Mouse (Mus musculus): ENCODE measurements around the gene Atg4b. TPM values are rescaled to one million over a fixed set of nuclear protein-coding genes. Genes with fewer than 3 reads are reported as not detected.

Gene Atg4b
- total RNA-seq, 2 experiments from 2014 or later = 79.7 to 89.7 TPM

GRCm38 (mm10) chr1:93731880-93732281 lies 19.4 kb upstream of the Atg4b start:
- peak overlapping the region; percentile 24; the same call in 1 of the 2 replicates for H3K27ac ChIP-seq
- intact Hi-C loops (cut with DNase I) = no loop called here
- no peak for TF ChIP-seq CTCF (IDR thresholded peaks at IDR 0.05)
- H3K4me3 ChIP-seq = peak overlapping the region; percentile 24; the same call in 1 of the 2 replicates
- no peak for DNase-seq (ENCODE audit: extremely low spot score in 1 of 2, low spot score in 2 of 2)

- TF ChIP-seq CTCF (IDR thresholded peaks at IDR 0.05) = no peak
- Histone ChIP-seq H3K4me3 (no peak overlapping the region), H3K27ac (no peak overlapping the region)
- DNase-seq (ENCODE audit: extremely low spot score in 1 of 2, low spot score in 2 of 2) = no peak
- intact Hi-C loops (cut with DNase I) = no loop called here
Measured at GRCm38 (mm10) chr1:93735859-93736258, 15.4 kb upstream of the Atg4b start.

GRCm38 (mm10) chr1:93737711-93738110 lies 13.6 kb upstream of the Atg4b start:
- H3K4me3 ChIP-seq = no peak overlapping the region
- no peak for DNase-seq (ENCODE audit: extremely low spot score in 1 of 2, low spot score in 2 of 2)
- no peak for TF ChIP-seq CTCF (IDR thresholded peaks at IDR 0.05)
- intact Hi-C loops (cut with DNase I) = no loop called here
- no peak overlapping the region for H3K27ac ChIP-seq

GRCm38 (mm10) chr1:93740671-93741070 lies 10.6 kb upstream of the Atg4b start:
- Histone ChIP-seq H3K4me3 (no peak overlapping the region), H3K27ac (no peak overlapping the region)
- intact Hi-C loops (cut with DNase I) = no loop called here
- DNase-seq (ENCODE audit: extremely low spot score in 1 of 2, low spot score in 2 of 2) = no peak
- TF ChIP-seq CTCF (IDR thresholded peaks at IDR 0.05) = no peak

GRCm38 (mm10) chr1:93741987-93742386 lies 9.3 kb upstream of the Atg4b start:
- no peak for DNase-seq (ENCODE audit: extremely low spot score in 1 of 2, low spot score in 2 of 2)
- TF ChIP-seq CTCF (IDR thresholded peaks at IDR 0.05) = no peak
- H3K4me3 ChIP-seq = no peak overlapping the region
- no peak overlapping the region for H3K27ac ChIP-seq
- intact Hi-C loops (cut with DNase I) = no loop called here

GRCm38 (mm10) chr1:93742910-93743309 lies 8.4 kb upstream of the Atg4b start:
- peak; percentile 25 for TF ChIP-seq CTCF (IDR thresholded peaks at IDR 0.05)
- Histone ChIP-seq H3K4me3 (no peak overlapping the region), H3K27ac (no peak overlapping the region)
- intact Hi-C loops (cut with DNase I) = no loop called here
- DNase-seq (ENCODE audit: extremely low spot score in 1 of 2, low spot score in 2 of 2) = no peak

- intact Hi-C loops (cut with DNase I) = no loop called here
- no peak for DNase-seq (ENCODE audit: extremely low spot score in 1 of 2, low spot score in 2 of 2)
- no peak overlapping the region for H3K27ac ChIP-seq
- TF ChIP-seq CTCF (IDR thresholded peaks at IDR 0.05) = no peak
- H3K4me3 ChIP-seq = no peak overlapping the region
Measured at GRCm38 (mm10) chr1:93746179-93746578, 5.1 kb upstream of the Atg4b start.

- DNase-seq (ENCODE audit: extremely low spot score in 1 of 2, low spot score in 2 of 2) = no peak
- Histone ChIP-seq H3K27ac (no peak overlapping the region), H3K4me3 (no peak overlapping the region)
- TF ChIP-seq CTCF (IDR thresholded peaks at IDR 0.05) = no peak
- intact Hi-C loops (cut with DNase I) = no loop called here
Measured at GRCm38 (mm10) chr1:93748539-93748938, 2.8 kb upstream of the Atg4b start.

GRCm38 (mm10) chr1:93753911-93754572 lies 2.7 kb downstream of the Atg4b start:
- peak in 1 of 2 experiments; percentile 20 for DNase-seq (ENCODE audit: extremely low spot score in 1 of 2, low spot score in 2 of 2)

GRCm38 (mm10) chr1:93754573-93755290 lies 3.4 kb downstream of the Atg4b start, which contains the start of gene Thap4:
Gene Thap4 (minus strand): TSS chr1:93754864.
- no peak for TF ChIP-seq CTCF (IDR thresholded peaks at IDR 0.05)
- H3K27ac ChIP-seq = peak within 1 kb of the TSS; percentile 77
- intact Hi-C loops (cut with DNase I) = loop anchor here (1.0 to 2.0 kb wide), 3 partner anchors 48 to 276 kb away; partner anchors contain the start of genes Hdlbp and Ing5
- DNase-seq (ENCODE audit: extremely low spot score in 1 of 2, low spot score in 2 of 2) = peak; percentile 95 to 97
- H3K4me3 ChIP-seq = peak within 1 kb of the TSS; percentile 99

More at GRCm38 (mm10) chr1:93753911-93754572, 2.7 kb downstream of the Atg4b start:
- Histone ChIP-seq H3K27ac (peak overlapping the region; percentile 73), H3K4me3 (peak overlapping the region; percentile 99)
- TF ChIP-seq CTCF (IDR thresholded peaks at IDR 0.05) = no peak
- intact Hi-C loops (cut with DNase I) = loop anchor here (1.0 to 2.0 kb wide), 3 partner anchors 49 to 275 kb away; partner anchors contain the start of genes Hdlbp and Ing5

GRCm38 (mm10) chr1:93755291-93755610 lies 4.0 kb downstream of the Atg4b start:
- DNase-seq (ENCODE audit: extremely low spot score in 1 of 2, low spot score in 2 of 2) = no peak
- H3K27ac ChIP-seq = peak overlapping the region; percentile 77
- intact Hi-C loops (cut with DNase I) = loop anchor here (2.0 kb wide), 2 partner anchors 48 to 276 kb away; partner anchors contain the start of genes Hdlbp and Ing5
- H3K4me3 ChIP-seq = peak overlapping the region; percentile 99
- no peak for TF ChIP-seq CTCF (IDR thresholded peaks at IDR 0.05)

- no peak for DNase-seq (ENCODE audit: extremely low spot score in 1 of 2, low spot score in 2 of 2)
- peak overlapping the region; percentile 99 for H3K4me3 ChIP-seq
- H3K27ac ChIP-seq = no peak overlapping the region
- intact Hi-C loops (cut with DNase I) = loop anchor here (2.0 kb wide), 2 partner anchors 47 to 277 kb away; partner anchors contain the start of genes Hdlbp and Ing5
- no peak for TF ChIP-seq CTCF (IDR thresholded peaks at IDR 0.05)
Measured at GRCm38 (mm10) chr1:93755618-93756017, 4.3 kb downstream of the Atg4b start.

Data from left cerebral cortex, adult 2 months (tissue).